Mouse (Mus musculus) thymus, adult 2 months (tissue): ENCODE results near the gene Madd. TPM values are rescaled to one million over a fixed set of nuclear protein-coding genes. Genes with fewer than 3 reads are reported as not detected.
A peak's percentile ranks its signal among the peaks of the same experiment; 100 is the strongest.

Experiments used
- DNase-seq: peaks from one replicate; pipeline ENCODE4 v3.0.0; 2021
- H3K27ac ChIP-seq: fragments of 200-500 bp; 2 replicates; pipeline ENCODE4 v1.5.1; 2012; ENCODE audit warnings: low read length, control low read depth; ENCODE audit not compliant: control insufficient read depth, insufficient read depth
- H3K27me3 ChIP-seq: fragments of 200-500 bp; 2 replicates; pipeline ENCODE4 v1.6.1; 2012; ENCODE audit warnings: mild to moderate bottlenecking, low read length, moderate library complexity, mixed read lengths; ENCODE audit not compliant: control insufficient read depth, insufficient read depth
- H3K36me3 ChIP-seq: fragments of 200-500 bp; 2 replicates; pipeline ENCODE4 v1.6.1; 2012; ENCODE audit warnings: mild to moderate bottlenecking, low read length, moderate library complexity; ENCODE audit not compliant: control insufficient read depth, insufficient read depth
- H3K4me1 ChIP-seq: fragments of 200-500 bp; replicated peaks from 2 replicates; pipeline ENCODE4 v1.6.1; 2012; ENCODE audit warnings: low read length; ENCODE audit not compliant: control insufficient read depth, insufficient read depth
- H3K4me3 ChIP-seq: fragments of 200-500 bp; 2 replicates; pipeline ENCODE4 v1.5.1; 2012; ENCODE audit warnings: mild to moderate bottlenecking, low read length, control low read depth, moderate library complexity; ENCODE audit not compliant: control insufficient read depth, insufficient read depth
- CTCF ChIP-seq: fragments of 200-500 bp; IDR thresholded peaks from 2 replicates; pipeline ENCODE4 v1.5.1; 2012; ENCODE audit warnings: mild to moderate bottlenecking, control low read depth, low read length, moderate library complexity, borderline replicate concordance; ENCODE audit not compliant: control insufficient read depth, poor library complexity, insufficient read depth; ENCODE audit errors: extremely low read depth
- POLR2A ChIP-seq: fragments of 200-500 bp; IDR thresholded peaks from 2 replicates; pipeline ENCODE4 v1.6.1; 2012; ENCODE audit warnings: mild to moderate bottlenecking, low read length, control low read depth, moderate library complexity; ENCODE audit not compliant: control insufficient read depth, poor library complexity, insufficient read depth; ENCODE audit errors: extremely low read depth
- WGBS: fragments of 180-500 bp; shearing (Covaris S2); methylation state at CpG from one replicate; pipeline ENCODE4 v1.1.7; 2018; 5-methylcytosine and 5-hydroxymethylcytosine counted together
- polyA plus RNA-seq: library from polyadenylated mRNA; depleted of rRNA; stranded (reverse); fragments of >200 nt; gene quantifications from 2 replicates; pipeline ENCODE4 v1.2.3, GENCODE M21; 2012

The Madd gene
- polyA plus RNA-seq, 1 experiment: 63.9 TPM

GRCm38 (mm10) chr2:91109807-91110385 is 73.7 kb downstream of the Madd start:
- WGBS: 94% methylated on average over 5 of the region's 5 CpGs
- H3K27me3 ChIP-seq: no peaks in the 10 kb centered on the region
- no peak for DNase-seq
- no peak overlapping the region for H3K4me3 ChIP-seq
- no peaks in the 10 kb centered on the region for H3K4me1 ChIP-seq
- no peaks in the 10 kb centered on the region for H3K36me3 ChIP-seq
- H3K27ac ChIP-seq: no peak overlapping the region
- TF ChIP-seq CTCF: no peak
- TF ChIP-seq POLR2A: no peak

GRCm38 (mm10) chr2:91109241-91109640 is 74.4 kb downstream of the Madd start:
- DNase-seq: no peak
- no peak for TF ChIP-seq POLR2A
- no peak for TF ChIP-seq CTCF
- Histone ChIP-seq H3K27me3 (no peaks in the 10 kb centered on the region), H3K36me3 (no peaks in the 10 kb centered on the region), H3K27ac (no peak overlapping the region), H3K4me3 (no peak overlapping the region), H3K4me1 (no peaks in the 10 kb centered on the region)
- WGBS: 98% methylated on average over 5 of the region's 5 CpGs

DNA sequence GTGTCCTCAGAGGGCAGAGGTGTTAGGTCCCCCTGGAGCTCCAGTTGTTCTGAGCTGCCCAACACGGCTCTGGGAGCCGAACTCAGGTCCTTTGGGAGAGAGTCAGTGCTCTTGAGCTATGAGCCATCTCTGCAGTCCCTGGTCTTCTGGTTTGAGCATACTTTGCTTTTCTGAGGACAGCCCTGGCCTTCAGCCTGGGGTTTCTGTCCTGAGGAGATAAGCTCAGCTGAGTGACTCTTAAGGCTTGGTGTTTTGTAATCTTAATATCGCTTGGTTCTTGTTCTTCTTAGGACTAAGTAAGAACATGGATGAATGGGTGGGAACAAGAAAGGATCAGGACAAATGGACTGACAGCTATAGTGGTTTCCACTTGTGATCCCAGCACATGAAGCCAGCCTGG is 75.5 kb downstream of the Madd start:
- H3K4me3 ChIP-seq: no peak overlapping the region
- TF ChIP-seq POLR2A (no peak), CTCF (no peak)
- no peaks in the 10 kb centered on the region for H3K27me3 ChIP-seq
- H3K36me3 ChIP-seq: no peaks in the 10 kb centered on the region
- WGBS: 100% methylated on average over 3 of the region's 3 CpGs
- no peak for DNase-seq
- H3K4me1 ChIP-seq: no peaks in the 10 kb centered on the region
- H3K27ac ChIP-seq: no peak overlapping the region

GRCm38 (mm10) chr2:91101124-91101740 is 82.4 kb downstream of the Madd start:
- Histone ChIP-seq H3K4me3 (no peak overlapping the region), H3K27ac (no peak overlapping the region), H3K36me3 (no peaks in the 10 kb centered on the region), H3K4me1 (peaks cover 4% of the 10 kb centered on the region; the same call in 1 of the 2 replicates), H3K27me3 (no peaks in the 10 kb centered on the region)
- 15% methylated on average over 7 of the region's 7 CpGs for WGBS
- TF ChIP-seq CTCF: peak; percentile 82; the same call in 1 of the 2 replicates
- no peak for TF ChIP-seq POLR2A
- peak; percentile 91 for DNase-seq

- H3K4me1 ChIP-seq: peaks cover 4% of the 10 kb centered on the region; the same call in 1 of the 2 replicates
- peak overlapping the region; percentile 5; the same call in 1 of the 2 replicates for H3K4me3 ChIP-seq
- 59% methylated on average over 2 of the region's 2 CpGs for WGBS
- no peak for TF ChIP-seq CTCF
- TF ChIP-seq POLR2A: no peak
- H3K36me3 ChIP-seq: no peaks in the 10 kb centered on the region
- DNase-seq: no peak
- no peak overlapping the region for H3K27ac ChIP-seq
- H3K27me3 ChIP-seq: no peaks in the 10 kb centered on the region
Measured at GRCm38 (mm10) chr2:91098156-91098555, 85.5 kb downstream of the Madd start.

- H3K27me3 ChIP-seq: no peaks in the 10 kb centered on the region
- H3K36me3 ChIP-seq: no peaks in the 10 kb centered on the region
- no peak overlapping the region for H3K27ac ChIP-seq
- H3K4me3 ChIP-seq: peak overlapping the region; percentile 18
- 51% methylated on average over 10 of the region's 10 CpGs for WGBS
- H3K4me1 ChIP-seq: peaks cover 4% of the 10 kb centered on the region; the same call in 1 of the 2 replicates
- DNase-seq: no peak
- TF ChIP-seq POLR2A: no peak
- no peak for TF ChIP-seq CTCF
Measured at GRCm38 (mm10) chr2:91097015-91097414, 86.6 kb downstream of the Madd start.

GRCm38 (mm10) chr2:91096524-91096923 is 87.1 kb downstream of the Madd start:
- 36% methylated on average over 14 of the region's 14 CpGs for WGBS
- TF ChIP-seq POLR2A (no peak), CTCF (no peak)

More at GRCm38 (mm10) chr2:91096524-91096923, 87.1 kb downstream of the Madd start:
- Histone ChIP-seq H3K27ac (no peak overlapping the region; the same call in 1 of the 2 replicates), H3K4me3 (peak overlapping the region; percentile 18), H3K27me3 (no peaks in the 10 kb centered on the region), H3K36me3 (no peaks in the 10 kb centered on the region), H3K4me1 (peaks cover 4% of the 10 kb centered on the region; the same call in 1 of the 2 replicates)
- no peak for DNase-seq
